Mouse (Mus musculus) gastrocnemius, adult 2 months (tissue): Measurements from ENCODE around the gene Fkbp7. TPM values are rescaled to one million over a fixed set of nuclear protein-coding genes. Genes with fewer than 3 reads are reported as not detected.

Source experiments
- DNase-seq: peaks from one replicate; pipeline ENCODE4 v3.0.0; 2022
- H3K27ac ChIP-seq: fragments of 200-600 bp; 2 replicates; pipeline ENCODE4 v1.8.1; 2022; ENCODE audit warnings: mild to moderate bottlenecking
- H3K4me3 ChIP-seq: fragments of 200-600 bp; 2 replicates; pipeline ENCODE4 v1.8.1; 2022; ENCODE audit warnings: mild to moderate bottlenecking, moderate library complexity
- CTCF ChIP-seq: fragments of 200-600 bp; IDR thresholded peaks from 2 replicates; pipeline ENCODE4 v1.8.1; 2022; ENCODE audit warnings: antibody characterized with exemption, mild to moderate bottlenecking, moderate library complexity
- intact Hi-C: fragments of 180-260 bp; cut with DNase I; formaldehyde crosslinking; loops from one replicate; pipeline ENCODE4 v1.15.1; 2025
- total RNA-seq, 2 experiments: library from RNA; stranded (reverse); gene quantifications; 2 replicates each; pipeline ENCODE4 v1.2.3; 2021

The Fkbp7 gene
- total RNA-seq, 2 experiments from 2014 or later, result 5.8 to 8.5 TPM

DNA sequence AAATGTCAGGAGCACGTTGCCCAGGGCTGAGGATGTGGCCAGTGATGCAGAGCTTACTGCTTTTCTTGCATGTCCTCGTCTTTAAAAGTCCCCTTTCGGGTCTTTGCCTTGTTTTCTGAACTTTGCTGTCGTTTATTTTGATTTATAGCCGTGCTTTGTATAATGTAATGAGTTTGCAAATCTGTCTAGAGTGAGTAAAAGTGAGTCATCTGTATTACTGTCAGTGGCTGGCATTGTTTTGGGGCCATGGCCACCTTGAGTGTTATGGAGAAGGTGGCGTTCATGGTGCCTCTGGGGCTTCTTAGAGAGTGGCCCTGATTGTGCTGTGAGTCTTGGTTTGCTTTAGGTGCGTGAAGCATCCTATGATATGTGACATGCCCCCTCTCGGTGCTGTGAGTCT, 9.4 kb upstream of the Fkbp7 start:
- H3K27ac ChIP-seq, result no peak overlapping the region
- DNase-seq, result no peak
- H3K4me3 ChIP-seq, result no peak overlapping the region
- TF ChIP-seq CTCF, result no peak
- intact Hi-C loops, result no loop called here

DNA sequence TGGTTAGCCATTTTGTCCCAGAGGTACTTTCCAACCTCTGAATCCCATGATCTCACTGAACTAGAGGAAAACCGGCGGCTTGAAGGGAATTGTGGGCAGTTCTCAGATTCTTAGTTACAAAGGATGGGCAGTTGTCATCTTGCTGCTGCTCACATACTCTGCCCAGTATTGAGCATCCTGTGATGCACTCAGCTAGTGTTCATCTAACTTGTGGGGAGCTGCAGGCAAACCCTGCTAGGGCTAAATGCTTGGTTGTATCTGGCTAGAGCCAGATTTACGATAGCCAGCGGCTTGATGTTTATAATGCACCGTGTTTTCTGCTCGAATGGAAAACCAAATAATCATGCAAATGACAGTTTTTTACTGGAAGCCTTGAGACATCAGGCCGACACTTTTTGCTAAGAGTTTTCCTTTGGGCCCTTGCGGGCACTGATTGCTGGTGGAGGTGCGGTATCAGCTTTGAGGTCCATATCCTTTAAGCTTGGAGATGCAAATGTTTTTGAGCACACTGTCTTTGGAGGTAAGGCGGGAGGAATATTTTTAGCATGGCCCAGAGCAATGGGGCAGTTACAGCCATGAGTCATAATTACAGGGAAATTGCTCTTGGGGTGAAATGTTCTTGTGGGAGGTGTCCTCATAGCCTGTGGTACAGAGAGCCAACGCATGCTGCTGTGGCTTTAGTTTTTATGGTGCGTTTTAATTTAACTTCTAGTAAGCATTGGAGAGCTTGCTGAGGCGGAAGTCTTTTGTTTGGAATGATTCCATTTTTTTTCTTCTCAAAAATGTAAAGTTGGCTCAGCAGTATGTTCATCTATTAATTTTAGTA, 3.7 kb upstream of the Fkbp7 start:
- intact Hi-C loops, result no loop called here
- no peak overlapping the region for H3K27ac ChIP-seq

DNA sequence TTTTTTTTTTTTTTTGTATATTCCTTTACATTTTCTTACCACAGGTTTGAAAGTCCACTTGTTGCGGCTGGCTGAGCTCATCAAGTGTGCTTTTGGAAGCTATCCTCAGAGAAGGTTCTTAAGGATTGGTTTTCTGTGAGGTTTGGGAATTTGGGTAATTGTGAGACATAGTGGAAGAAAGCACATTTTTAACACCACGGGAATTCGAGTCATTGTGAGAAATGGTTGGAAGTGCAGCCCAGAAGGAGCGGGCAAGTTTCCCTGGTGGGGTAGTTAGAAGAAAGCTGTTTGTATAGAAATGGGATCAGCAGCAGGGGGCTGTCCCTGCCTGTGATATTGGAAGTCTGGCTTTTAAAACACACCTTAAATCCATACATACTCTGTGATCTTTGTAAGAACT, 3.0 kb upstream of the Fkbp7 start:
- intact Hi-C loops, result loop anchor here (1.0 kb wide), 1 partner anchor 28 kb away; the partner anchor contains the start of genes Pjvk and Prkra
- no peak for DNase-seq
- no peak for TF ChIP-seq CTCF
- Histone ChIP-seq H3K4me3 (peak overlapping the region; percentile 81), H3K27ac (peak overlapping the region; percentile 89)

More for the DNA sequence above, 3.7 kb upstream of the Fkbp7 start:
- DNase-seq, result no peak
- TF ChIP-seq CTCF, result no peak
- H3K4me3 ChIP-seq, result peak overlapping the region; percentile 81

- H3K27ac ChIP-seq, result peak overlapping the region; percentile 89
Observed at GRCm38 (mm10) chr2:76675451-76675850, 2.5 kb upstream of the Fkbp7 start.

DNA sequence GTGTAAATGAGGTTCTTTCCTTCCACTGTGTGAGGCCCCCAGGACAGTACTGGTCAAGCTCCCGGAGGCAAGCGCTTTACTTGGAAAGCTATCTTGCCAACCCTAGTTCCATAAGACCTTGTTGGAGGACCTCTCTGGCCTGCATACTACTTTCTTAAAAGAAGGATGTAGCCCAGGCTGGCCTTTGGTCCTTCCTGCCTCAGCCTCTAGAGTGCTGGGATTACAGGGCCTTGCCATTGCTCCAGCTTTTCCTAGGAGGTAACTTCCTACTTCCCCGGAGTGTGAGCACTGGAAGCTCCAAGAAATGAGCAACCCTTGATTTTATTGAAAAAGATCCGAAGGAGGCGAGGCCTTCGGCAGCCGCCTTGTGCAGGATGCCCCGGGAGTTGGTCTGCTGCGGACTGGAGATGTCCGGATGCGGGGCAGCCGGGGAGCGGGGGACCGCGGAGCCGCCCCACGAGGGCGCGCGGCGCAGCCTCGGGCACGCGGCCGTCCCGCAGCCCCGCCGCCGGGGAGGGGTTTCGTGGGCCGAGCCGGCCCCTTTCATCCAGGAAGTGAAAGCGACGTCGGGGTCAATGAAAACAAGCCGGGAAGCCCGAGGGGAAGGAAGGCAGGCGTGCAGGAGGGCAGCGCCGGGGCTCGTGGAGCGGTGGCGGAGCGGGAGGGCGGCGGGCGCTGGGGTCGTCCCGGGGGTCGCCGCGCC, 2.0 kb upstream of the Fkbp7 start, which contains the start of gene Plekha3:
Gene Plekha3, plus strand, starts transcription at position 557 of the 703 bp plus-strand sequence.
- intact Hi-C loops, result loop anchor here (1.0 kb wide), 1 partner anchor 27 kb away; the partner anchor contains the start of genes Pjvk and Prkra
- Histone ChIP-seq H3K4me3 (peak within 1 kb of the TSS; percentile 81), H3K27ac (peak within 1 kb of the TSS; percentile 89)
- peak; percentile 90 for DNase-seq
- no peak for TF ChIP-seq CTCF

More at GRCm38 (mm10) chr2:76675451-76675850, 2.5 kb upstream of the Fkbp7 start:
- no peak for DNase-seq
- intact Hi-C loops, result loop anchor here (1.0 kb wide), 1 partner anchor 27 kb away; the partner anchor contains the start of genes Pjvk and Prkra
- peak overlapping the region; percentile 81 for H3K4me3 ChIP-seq
- no peak for TF ChIP-seq CTCF

GRCm38 (mm10) chr2:76673472-76674081, 661 bp upstream of the Fkbp7 start:
- Histone ChIP-seq H3K27ac (peak overlapping the region; percentile 89), H3K4me3 (peak overlapping the region; percentile 77)
- DNase-seq, result peak; percentile 47
- TF ChIP-seq CTCF, result peak; percentile 46
- intact Hi-C loops, result no loop called here

DNA sequence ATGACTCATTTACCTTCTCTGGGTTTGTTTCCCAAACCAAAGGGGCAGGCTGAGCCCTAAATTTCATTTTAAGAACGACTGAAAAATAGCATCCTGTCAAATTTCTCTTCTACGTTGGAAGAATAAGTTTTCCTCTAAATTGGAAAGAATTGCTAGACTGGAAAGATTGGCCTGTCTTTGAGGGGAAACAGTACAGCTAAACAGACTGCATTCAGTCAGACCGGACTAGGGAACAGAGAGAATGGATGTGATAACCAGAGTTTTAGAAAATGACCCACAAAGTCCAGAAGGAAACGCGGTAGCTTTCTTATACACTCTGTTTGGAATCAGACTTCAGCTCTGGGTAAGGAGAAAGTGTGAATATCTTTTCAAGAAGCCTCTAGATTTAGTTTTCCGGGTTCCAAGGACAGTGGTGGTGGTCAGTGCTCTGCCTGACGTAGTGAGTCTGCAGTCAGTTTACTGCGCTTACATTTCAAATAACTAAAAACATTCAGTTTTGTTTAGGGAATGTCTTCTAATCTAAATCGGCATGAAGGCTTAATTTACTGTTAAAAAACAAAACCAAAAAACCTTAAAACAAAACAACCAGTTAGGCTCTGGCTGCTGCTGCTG, 676 bp downstream of the Fkbp7 start:
- H3K4me3 ChIP-seq, result peak overlapping the region; percentile 77
- no peak for DNase-seq
- no peak for TF ChIP-seq CTCF
- intact Hi-C loops, result no loop called here
- H3K27ac ChIP-seq, result peak overlapping the region; percentile 85

DNA sequence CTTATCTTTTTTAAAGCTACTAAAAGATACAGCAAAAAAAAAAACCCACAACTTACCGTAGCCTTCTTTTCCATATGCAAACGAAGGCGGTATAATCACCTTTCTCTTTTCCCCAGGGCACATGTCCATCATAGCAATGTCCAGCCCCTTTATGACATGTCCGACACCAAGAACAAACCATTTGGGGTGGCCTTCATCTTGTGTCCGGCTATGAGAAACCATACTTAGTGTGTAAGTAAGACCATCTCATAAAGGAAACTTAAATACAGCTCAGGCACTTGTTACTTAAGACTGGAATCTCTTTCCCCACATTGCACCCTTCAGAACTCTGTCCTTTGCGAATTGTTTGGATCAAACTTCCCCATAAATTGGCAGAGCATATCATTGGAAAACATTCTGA, 1.3 kb downstream of the Fkbp7 start:
- peak overlapping the region; percentile 77 for H3K4me3 ChIP-seq
- TF ChIP-seq CTCF, result no peak
- intact Hi-C loops, result no loop called here
- DNase-seq, result no peak
- peak overlapping the region; percentile 85; the same call in 1 of the 2 replicates for H3K27ac ChIP-seq

DNA sequence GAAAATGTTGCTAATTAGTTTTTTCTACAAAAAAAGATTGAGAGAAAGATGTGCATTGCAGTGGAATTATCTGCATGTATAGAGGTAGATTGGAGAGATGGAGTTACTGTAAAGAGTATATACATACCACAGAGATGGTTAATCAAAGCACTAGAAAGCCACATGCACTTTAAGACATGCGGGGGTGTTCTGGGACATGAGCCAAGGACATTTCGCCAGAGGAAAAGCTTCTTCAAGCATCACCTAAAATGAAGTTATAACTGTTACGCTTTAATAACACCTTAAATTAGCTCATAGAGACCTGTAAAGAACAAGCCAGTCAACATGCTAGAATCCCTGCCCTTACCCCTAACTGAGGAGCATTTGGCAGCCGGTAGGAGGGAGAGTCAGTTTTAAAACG, 5.7 kb downstream of the Fkbp7 start:
- intact Hi-C loops, result no loop called here
- Histone ChIP-seq H3K4me3 (no peak overlapping the region), H3K27ac (no peak overlapping the region)
- TF ChIP-seq CTCF, result no peak
- DNase-seq, result no peak

GRCm38 (mm10) chr2:76665531-76665930, 7.4 kb downstream of the Fkbp7 start:
- H3K4me3 ChIP-seq, result no peak overlapping the region
- intact Hi-C loops, result no loop called here
- TF ChIP-seq CTCF, result no peak
- no peak overlapping the region for H3K27ac ChIP-seq
- DNase-seq, result no peak

GRCm38 (mm10) chr2:76659419-76659818, 13.5 kb downstream of the Fkbp7 start:
- Histone ChIP-seq H3K27ac (no peak overlapping the region), H3K4me3 (no peak overlapping the region)
- no peak for TF ChIP-seq CTCF
- intact Hi-C loops, result no loop called here
- DNase-seq, result no peak

GRCm38 (mm10) chr2:76658551-76658950, 14.4 kb downstream of the Fkbp7 start:
- intact Hi-C loops, result no loop called here
- H3K27ac ChIP-seq, result no peak overlapping the region
- no peak overlapping the region for H3K4me3 ChIP-seq
- DNase-seq, result no peak
- no peak for TF ChIP-seq CTCF
